Mouse (Mus musculus): ENCODE results near the gene Cilp2. TPM values are rescaled to one million over a fixed set of nuclear protein-coding genes. Genes with fewer than 3 reads are reported as not detected.

The Cilp2 gene
- 0.36 and 0.51 TPM in 2 replicates for polyA plus RNA-seq (2012; rRNA removed)

DNA sequence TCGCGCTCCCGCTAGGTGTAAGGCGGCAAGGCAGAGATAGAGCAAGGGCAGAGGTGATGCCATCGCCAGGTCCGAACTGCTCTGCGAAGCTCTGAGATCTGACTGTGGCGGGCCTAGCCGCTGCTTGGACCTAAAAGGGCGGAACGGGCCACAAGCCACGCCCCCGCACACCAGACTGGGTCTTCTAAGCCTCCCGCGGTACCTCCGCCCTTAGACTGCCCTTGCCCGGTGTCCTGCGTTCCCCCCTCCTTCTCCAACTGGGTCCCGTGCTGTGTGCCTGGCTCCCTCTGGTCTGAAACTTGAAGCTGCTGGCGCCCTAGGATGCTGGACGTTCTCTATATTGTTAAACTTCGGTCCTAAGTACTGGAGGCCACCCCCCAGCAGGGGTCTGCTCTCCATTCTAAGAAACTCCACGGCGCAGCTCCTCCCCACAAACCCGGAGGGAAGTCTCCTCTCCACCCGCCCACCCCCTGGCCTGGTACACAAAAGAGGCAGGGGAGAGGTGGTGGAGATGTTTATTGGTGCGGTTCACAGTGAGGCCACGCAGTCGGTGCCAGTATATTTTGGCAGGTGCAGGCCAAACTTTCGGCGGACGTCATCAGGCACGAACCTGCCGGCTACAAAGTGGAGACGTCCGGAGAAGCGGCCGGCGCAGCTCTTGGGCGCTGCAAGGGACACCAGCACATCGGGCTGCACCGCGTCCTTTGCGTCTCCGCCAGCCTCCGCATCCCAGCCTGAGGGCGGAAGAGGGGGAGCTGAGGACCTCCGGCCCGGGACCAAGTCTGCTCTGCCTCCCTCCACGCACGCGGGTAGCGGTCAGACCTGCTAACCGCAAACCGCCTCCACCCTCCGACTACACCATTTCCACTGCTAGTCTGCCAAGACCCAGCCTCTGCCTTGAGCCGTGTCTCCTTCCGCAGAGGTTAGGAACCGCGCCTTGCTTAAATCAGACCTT, at the start of gene Cilp2:
TSS of gene Cilp2 (minus strand) at position 399 of the 955 bp plus-strand sequence.
- H3K36me3 ChIP-seq (ENCODE audit: control insufficient read depth, insufficient read depth, low read length) = no peaks in the 10 kb centered on the region
- H3K4me1 ChIP-seq (ENCODE audit: control insufficient read depth, insufficient read depth, low read length) = peaks cover 42% of the 10 kb centered on the region
- no peak within 1 kb of the TSS for H3K27ac ChIP-seq (ENCODE audit: control insufficient read depth, insufficient read depth, low read depth, low read length)
- H3K27me3 ChIP-seq (ENCODE audit: control insufficient read depth, insufficient read depth, low read length) = no peaks in the 10 kb centered on the region; the same call in 1 of the 2 replicates
- no peak for TF ChIP-seq POLR2A (IDR thresholded peaks at IDR 0.05; ENCODE audit: control insufficient read depth, low read depth, low read length)
- no peak for TF ChIP-seq CTCF (IDR thresholded peaks at IDR 0.05; ENCODE audit: control insufficient read depth, insufficient read depth, insufficient replicate concordance, low read depth, low read length)
- peak within 1 kb of the TSS; percentile 41 for H3K4me3 ChIP-seq (ENCODE audit: control insufficient read depth, low read depth, low read length)

DNA sequence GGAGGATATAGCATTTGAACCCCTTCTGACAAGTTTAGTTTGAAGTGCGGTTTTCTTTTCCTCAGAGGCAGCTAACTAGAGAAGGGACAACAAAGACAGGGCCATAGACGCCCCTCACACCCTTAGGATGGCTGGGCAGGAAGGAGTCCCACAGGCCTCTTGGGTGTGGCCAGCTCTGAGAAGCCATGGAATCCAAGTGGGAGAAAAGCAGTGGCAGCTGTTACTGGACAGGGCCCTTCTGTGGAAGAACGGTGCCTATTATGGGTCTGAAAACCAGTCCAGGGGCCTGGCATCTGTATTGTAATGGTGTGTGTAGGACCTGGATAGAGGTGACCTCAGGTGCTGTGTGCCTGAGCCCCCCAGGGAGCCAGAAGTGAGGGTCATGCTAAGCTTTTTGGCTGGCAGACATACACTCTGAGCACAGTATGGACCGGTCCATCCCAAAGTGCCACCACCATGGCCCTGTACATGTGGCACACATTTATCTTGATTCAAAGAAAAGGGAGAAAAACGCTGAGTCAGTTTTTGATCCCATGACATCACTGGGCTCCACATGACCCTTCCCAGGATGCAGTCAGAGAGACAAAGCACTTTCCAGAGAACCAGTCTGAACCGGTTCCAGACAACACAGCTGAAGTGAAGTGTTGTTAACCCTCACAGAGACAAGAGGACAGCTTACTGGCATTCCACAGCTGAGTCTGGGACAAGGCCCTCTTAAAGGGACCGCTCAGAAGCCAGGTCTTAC, 48.7 kb upstream of the Cilp2 start:
- H3K27ac ChIP-seq (ENCODE audit: control insufficient read depth, insufficient read depth, low read depth, low read length) = peak overlapping the region; percentile 40
- no peak overlapping the region for H3K4me3 ChIP-seq (ENCODE audit: control insufficient read depth, low read depth, low read length)
- no peak for TF ChIP-seq CTCF (IDR thresholded peaks at IDR 0.05; ENCODE audit: control insufficient read depth, insufficient read depth, insufficient replicate concordance, low read depth, low read length)
- TF ChIP-seq POLR2A (IDR thresholded peaks at IDR 0.05; ENCODE audit: control insufficient read depth, low read depth, low read length) = no peak
- H3K36me3 ChIP-seq (ENCODE audit: control insufficient read depth, insufficient read depth, low read length) = no peaks in the 10 kb centered on the region; the same call in 1 of the 2 replicates
- no peaks in the 10 kb centered on the region for H3K27me3 ChIP-seq (ENCODE audit: control insufficient read depth, insufficient read depth, low read length)
- H3K4me1 ChIP-seq (ENCODE audit: control insufficient read depth, insufficient read depth, low read length) = peaks cover 17% of the 10 kb centered on the region

DNA sequence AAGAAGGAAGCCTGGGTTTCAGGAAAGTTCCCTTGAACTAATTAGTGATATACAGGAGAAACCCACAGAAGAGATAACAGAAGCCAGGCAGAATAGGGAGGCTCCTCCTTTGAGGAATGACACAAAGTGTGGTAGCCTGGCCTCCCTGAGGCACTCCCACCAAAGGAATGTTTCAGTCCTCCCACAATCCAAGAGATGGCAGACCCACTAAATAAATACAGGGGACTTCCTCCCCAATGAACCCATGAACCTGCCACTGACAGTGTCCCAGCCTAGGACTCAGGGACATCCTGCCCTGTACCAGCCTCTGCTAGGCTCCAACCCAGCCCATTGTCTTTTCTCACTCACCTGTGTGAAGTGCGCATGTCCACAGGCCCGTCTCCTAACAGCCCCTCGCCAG, 47.9 kb upstream of the Cilp2 start:
- TF ChIP-seq CTCF (IDR thresholded peaks at IDR 0.05; ENCODE audit: control insufficient read depth, insufficient read depth, insufficient replicate concordance, low read depth, low read length) (no peak), POLR2A (IDR thresholded peaks at IDR 0.05; ENCODE audit: control insufficient read depth, low read depth, low read length) (no peak)
- H3K36me3 ChIP-seq (ENCODE audit: control insufficient read depth, insufficient read depth, low read length) = no peaks in the 10 kb centered on the region; the same call in 1 of the 2 replicates
- H3K4me3 ChIP-seq (ENCODE audit: control insufficient read depth, low read depth, low read length) = no peak overlapping the region
- peaks cover 17% of the 10 kb centered on the region for H3K4me1 ChIP-seq (ENCODE audit: control insufficient read depth, insufficient read depth, low read length)
- no peak overlapping the region for H3K27ac ChIP-seq (ENCODE audit: control insufficient read depth, insufficient read depth, low read depth, low read length)
- no peaks in the 10 kb centered on the region for H3K27me3 ChIP-seq (ENCODE audit: control insufficient read depth, insufficient read depth, low read length)

DNA sequence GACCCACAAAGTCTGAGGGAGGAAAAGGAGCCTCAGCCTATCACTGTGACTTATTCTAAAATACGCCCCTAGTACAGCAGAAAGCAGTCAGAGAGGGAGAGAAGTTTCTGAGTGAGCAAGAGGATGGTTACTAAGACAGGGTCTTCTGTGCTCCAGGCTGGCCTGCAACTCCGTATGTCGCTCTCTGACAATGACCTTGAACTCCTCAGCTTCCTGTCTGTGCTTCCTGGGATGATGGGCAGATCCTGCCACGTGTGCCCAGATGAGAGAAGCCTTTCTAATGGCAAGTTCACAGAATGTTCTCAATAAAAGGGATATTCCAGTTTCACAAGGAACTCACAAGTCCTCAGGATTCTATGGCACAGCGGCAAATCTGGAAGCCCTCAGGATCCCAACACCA, 47.1 kb upstream of the Cilp2 start:
- Histone ChIP-seq H3K36me3 (ENCODE audit: control insufficient read depth, insufficient read depth, low read length) (no peaks in the 10 kb centered on the region; the same call in 1 of the 2 replicates), H3K4me1 (ENCODE audit: control insufficient read depth, insufficient read depth, low read length) (peaks cover 17% of the 10 kb centered on the region), H3K4me3 (ENCODE audit: control insufficient read depth, low read depth, low read length) (peak overlapping the region; percentile 24; the same call in 1 of the 2 replicates), H3K27me3 (ENCODE audit: control insufficient read depth, insufficient read depth, low read length) (no peaks in the 10 kb centered on the region), H3K27ac (ENCODE audit: control insufficient read depth, insufficient read depth, low read depth, low read length) (peak overlapping the region; percentile 45)
- TF ChIP-seq CTCF (IDR thresholded peaks at IDR 0.05; ENCODE audit: control insufficient read depth, insufficient read depth, insufficient replicate concordance, low read depth, low read length) = no peak
- TF ChIP-seq POLR2A (IDR thresholded peaks at IDR 0.05; ENCODE audit: control insufficient read depth, low read depth, low read length) = no peak

DNA sequence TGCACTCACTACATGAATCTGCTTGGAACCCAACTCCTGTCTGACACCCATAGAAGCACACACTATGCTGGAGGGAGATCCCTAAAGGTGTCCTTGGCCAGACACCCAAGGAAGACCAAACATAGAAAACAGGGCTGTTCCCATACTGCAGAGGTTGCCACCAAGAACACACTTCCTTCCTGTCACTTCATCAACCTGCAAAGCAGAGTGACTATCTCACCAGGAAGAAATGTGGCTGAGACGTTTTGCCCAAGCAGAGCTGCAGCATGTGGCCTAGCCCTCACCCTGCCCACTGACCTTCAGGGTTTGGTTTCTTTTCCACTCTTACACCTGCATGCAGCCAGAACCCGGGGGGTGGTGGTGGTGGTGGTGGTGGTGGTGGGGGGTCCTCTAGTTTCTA, 46.3 kb upstream of the Cilp2 start:
- Histone ChIP-seq H3K4me1 (ENCODE audit: control insufficient read depth, insufficient read depth, low read length) (peaks cover 17% of the 10 kb centered on the region), H3K27ac (ENCODE audit: control insufficient read depth, insufficient read depth, low read depth, low read length) (no peak overlapping the region), H3K36me3 (ENCODE audit: control insufficient read depth, insufficient read depth, low read length) (no peaks in the 10 kb centered on the region; the same call in 1 of the 2 replicates), H3K4me3 (ENCODE audit: control insufficient read depth, low read depth, low read length) (no peak overlapping the region), H3K27me3 (ENCODE audit: control insufficient read depth, insufficient read depth, low read length) (no peaks in the 10 kb centered on the region)
- no peak for TF ChIP-seq CTCF (IDR thresholded peaks at IDR 0.05; ENCODE audit: control insufficient read depth, insufficient read depth, insufficient replicate concordance, low read depth, low read length)
- no peak for TF ChIP-seq POLR2A (IDR thresholded peaks at IDR 0.05; ENCODE audit: control insufficient read depth, low read depth, low read length)

DNA sequence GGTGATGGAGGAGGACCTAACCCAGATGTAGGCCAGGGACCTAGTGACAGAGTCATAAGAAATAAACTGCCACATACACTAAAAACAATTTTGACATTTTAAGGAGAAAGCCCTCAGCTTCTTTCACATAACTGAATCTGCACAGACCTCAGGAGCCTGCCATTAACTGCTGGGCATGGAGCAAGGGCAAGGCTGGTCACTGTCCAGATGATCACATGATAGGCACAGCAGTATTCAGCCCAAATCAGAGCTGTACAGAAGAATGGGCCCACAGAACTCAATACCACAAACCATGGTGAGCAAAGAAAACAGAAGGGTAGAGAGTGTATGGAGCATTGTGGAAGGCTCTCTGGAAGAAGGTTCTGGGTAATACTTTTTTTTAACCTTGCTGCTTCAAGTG, 39.4 kb upstream of the Cilp2 start:
- Histone ChIP-seq H3K36me3 (ENCODE audit: control insufficient read depth, insufficient read depth, low read length) (no peaks in the 10 kb centered on the region), H3K27ac (ENCODE audit: control insufficient read depth, insufficient read depth, low read depth, low read length) (no peak overlapping the region), H3K4me3 (ENCODE audit: control insufficient read depth, low read depth, low read length) (no peak overlapping the region), H3K27me3 (ENCODE audit: control insufficient read depth, insufficient read depth, low read length) (no peaks in the 10 kb centered on the region), H3K4me1 (ENCODE audit: control insufficient read depth, insufficient read depth, low read length) (no peaks in the 10 kb centered on the region)
- TF ChIP-seq CTCF (IDR thresholded peaks at IDR 0.05; ENCODE audit: control insufficient read depth, insufficient read depth, insufficient replicate concordance, low read depth, low read length) (no peak), POLR2A (IDR thresholded peaks at IDR 0.05; ENCODE audit: control insufficient read depth, low read depth, low read length) (no peak)

DNA sequence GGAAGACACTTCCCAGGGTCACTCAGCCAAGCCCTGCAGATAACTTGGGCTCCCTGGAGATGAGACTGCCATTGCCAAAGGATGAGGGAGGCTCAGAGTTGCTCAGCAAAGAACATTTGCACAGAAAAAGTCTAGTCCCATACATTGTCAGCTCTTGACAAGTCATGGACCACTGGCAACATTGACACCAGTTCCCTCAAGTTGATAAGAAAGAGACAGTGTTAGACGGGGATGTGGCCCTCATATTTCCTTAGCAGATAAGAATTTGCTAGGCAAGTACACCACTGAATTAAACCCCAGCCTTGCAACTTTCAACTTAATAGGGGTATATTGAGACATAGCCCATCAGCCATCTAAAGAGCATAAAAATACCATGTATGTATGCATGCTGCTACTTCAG, 36.5 kb upstream of the Cilp2 start:
- peaks cover 2% of the 10 kb centered on the region for H3K4me1 ChIP-seq (ENCODE audit: control insufficient read depth, insufficient read depth, low read length)
- H3K27ac ChIP-seq (ENCODE audit: control insufficient read depth, insufficient read depth, low read depth, low read length) = no peak overlapping the region
- H3K27me3 ChIP-seq (ENCODE audit: control insufficient read depth, insufficient read depth, low read length) = no peaks in the 10 kb centered on the region
- no peak overlapping the region for H3K4me3 ChIP-seq (ENCODE audit: control insufficient read depth, low read depth, low read length)
- no peaks in the 10 kb centered on the region for H3K36me3 ChIP-seq (ENCODE audit: control insufficient read depth, insufficient read depth, low read length)
- TF ChIP-seq CTCF (IDR thresholded peaks at IDR 0.05; ENCODE audit: control insufficient read depth, insufficient read depth, insufficient replicate concordance, low read depth, low read length) (no peak), POLR2A (IDR thresholded peaks at IDR 0.05; ENCODE audit: control insufficient read depth, low read depth, low read length) (no peak)
